Mouse (Mus musculus): Measurements from ENCODE around the gene Pitpnc1. TPM values are rescaled to one million over a fixed set of nuclear protein-coding genes. Genes with fewer than 3 reads are reported as not detected.
A peak's percentile ranks its signal among the peaks of the same experiment; 100 is the strongest.

Pitpnc1 gene
- polyA plus RNA-seq, 1 experiment from 2014 or later = 10.9 TPM

DNA sequence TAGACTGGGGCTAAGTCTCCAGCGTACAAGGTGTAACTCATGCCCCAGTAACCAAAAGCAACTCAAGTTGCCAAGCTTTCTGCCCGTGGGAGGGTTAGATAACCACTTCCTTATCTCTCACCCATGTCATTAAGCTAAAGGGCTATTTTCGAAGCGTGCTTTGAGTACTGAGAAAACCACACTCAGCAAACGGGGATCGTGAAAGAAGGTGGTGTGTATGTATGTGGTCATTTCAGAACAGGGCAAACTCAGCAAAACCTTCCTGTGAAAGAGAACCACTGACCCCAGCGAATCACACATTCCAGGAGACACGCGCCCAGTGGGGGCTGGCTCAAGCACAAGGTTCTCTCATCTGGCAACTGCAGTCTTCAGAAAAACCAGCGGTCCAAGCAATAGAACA lies 19.4 kb downstream of the Pitpnc1 start:
- no peak overlapping the region for H3K4me3 ChIP-seq (ENCODE audit: low read depth, low read length)
- peak overlapping the region; percentile 35 for H3K4me2 ChIP-seq
- H3K4me1 ChIP-seq (ENCODE audit: control insufficient read depth, insufficient read depth, low read length) = peaks cover 30% of the 10 kb centered on the region
- no peaks in the 10 kb centered on the region for H3K36me3 ChIP-seq (ENCODE audit: control insufficient read depth, insufficient read depth, low read length)
- H3K27me3 ChIP-seq (ENCODE audit: control insufficient read depth, insufficient read depth, low read length) = no peaks in the 10 kb centered on the region
- H3K27ac ChIP-seq (ENCODE audit: low read depth, low read length) = no peak overlapping the region
- WGBS (ENCODE audit: insufficient replicate concordance) = 29% methylated on average over 10 of the region's 10 CpGs
- no peak for ATAC-seq (replicated peaks; ENCODE audit: insufficient number of reproducible peaks, low FRiP score, low TSS enrichment)
- no peak overlapping the region for H3K9ac ChIP-seq (ENCODE audit: low read depth, low read length)
- H3K9me3 ChIP-seq (replicated peaks; ENCODE audit: control insufficient read depth, low read length) = no peaks in the 10 kb centered on the region

DNA sequence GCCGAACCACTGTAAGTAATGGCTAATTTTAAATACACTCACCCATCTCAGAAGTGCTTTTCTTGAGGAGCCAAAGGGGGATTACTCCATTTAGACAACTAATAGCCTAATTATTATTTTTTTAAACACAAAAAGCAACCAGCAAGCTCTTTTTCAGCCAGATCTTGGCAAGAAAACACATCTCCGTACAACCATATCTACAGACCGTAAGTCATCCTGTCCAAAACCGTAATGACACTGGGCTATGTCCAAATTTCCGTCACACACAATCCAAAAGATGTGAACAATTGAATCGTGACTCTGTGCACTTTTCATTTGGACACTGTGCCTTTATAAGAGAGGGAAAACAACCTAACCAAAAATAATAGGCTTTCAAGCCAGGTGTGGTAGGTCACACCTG lies 20.4 kb downstream of the Pitpnc1 start:
- Histone ChIP-seq H3K4me2 (no peak overlapping the region), H3K9me3 (replicated peaks; ENCODE audit: control insufficient read depth, low read length) (no peaks in the 10 kb centered on the region), H3K4me1 (ENCODE audit: control insufficient read depth, insufficient read depth, low read length) (peaks cover 27% of the 10 kb centered on the region), H3K4me3 (ENCODE audit: low read depth, low read length) (no peak overlapping the region), H3K36me3 (ENCODE audit: control insufficient read depth, insufficient read depth, low read length) (no peaks in the 10 kb centered on the region), H3K9ac (ENCODE audit: low read depth, low read length) (no peak overlapping the region), H3K27ac (ENCODE audit: low read depth, low read length) (no peak overlapping the region), H3K27me3 (ENCODE audit: control insufficient read depth, insufficient read depth, low read length) (no peaks in the 10 kb centered on the region)
- ATAC-seq (replicated peaks; ENCODE audit: insufficient number of reproducible peaks, low FRiP score, low TSS enrichment) = no peak
- WGBS (ENCODE audit: insufficient replicate concordance) = 84% methylated on average over 6 of the region's 6 CpGs

DNA sequence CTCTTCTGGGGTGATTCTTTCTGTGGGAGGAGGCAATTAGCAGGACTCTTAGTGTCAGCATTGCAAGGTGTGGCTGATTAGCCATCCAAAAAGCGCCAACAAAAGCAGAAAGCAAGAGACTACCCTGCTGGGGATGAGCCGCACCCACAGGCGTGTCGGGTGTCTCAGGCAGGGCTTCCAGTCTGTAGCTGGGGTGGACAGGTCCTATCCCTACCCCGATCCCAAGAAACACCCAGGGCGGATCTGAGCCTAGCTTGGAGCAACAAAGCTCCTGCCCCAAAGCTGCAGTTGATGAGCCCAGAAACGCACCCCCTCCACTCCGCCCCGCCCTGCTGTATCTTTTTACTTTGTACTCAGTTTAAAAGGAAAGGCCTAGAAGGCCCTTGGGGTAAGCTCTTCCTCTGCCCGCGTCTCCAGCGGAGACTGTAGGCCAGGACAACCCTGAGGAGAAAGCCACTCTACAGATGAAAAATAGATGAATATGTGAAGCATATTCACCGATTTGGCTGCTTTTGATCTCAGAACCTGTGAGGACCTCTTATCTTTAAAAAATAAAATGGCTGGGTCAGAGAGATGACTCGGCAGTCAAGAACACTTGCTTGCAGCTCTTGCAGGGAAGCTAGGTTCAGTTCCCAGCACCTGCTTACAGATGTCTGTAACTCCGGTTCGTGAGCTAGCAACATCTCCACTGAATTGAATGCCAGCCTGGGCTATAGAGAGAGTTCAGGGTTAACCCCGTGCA lies 21.2 kb downstream of the Pitpnc1 start:
- no peak overlapping the region for H3K4me3 ChIP-seq (ENCODE audit: low read depth, low read length)
- WGBS (ENCODE audit: insufficient replicate concordance) = 67% methylated on average over 17 of the region's 17 CpGs
- ATAC-seq (replicated peaks; ENCODE audit: insufficient number of reproducible peaks, low FRiP score, low TSS enrichment) = 0 out of 2 replicates have a peak, but pooled peaks have one; percentile 66
- H3K36me3 ChIP-seq (ENCODE audit: control insufficient read depth, insufficient read depth, low read length) = no peaks in the 10 kb centered on the region
- H3K4me2 ChIP-seq = peak overlapping the region; percentile 12; the same call in 1 of the 2 replicates
- H3K27me3 ChIP-seq (ENCODE audit: control insufficient read depth, insufficient read depth, low read length) = no peaks in the 10 kb centered on the region
- H3K9me3 ChIP-seq (replicated peaks; ENCODE audit: control insufficient read depth, low read length) = no peaks in the 10 kb centered on the region
- no peak overlapping the region for H3K9ac ChIP-seq (ENCODE audit: low read depth, low read length)
- no peak overlapping the region for H3K27ac ChIP-seq (ENCODE audit: low read depth, low read length)
- H3K4me1 ChIP-seq (ENCODE audit: control insufficient read depth, insufficient read depth, low read length) = peaks cover 26% of the 10 kb centered on the region

DNA sequence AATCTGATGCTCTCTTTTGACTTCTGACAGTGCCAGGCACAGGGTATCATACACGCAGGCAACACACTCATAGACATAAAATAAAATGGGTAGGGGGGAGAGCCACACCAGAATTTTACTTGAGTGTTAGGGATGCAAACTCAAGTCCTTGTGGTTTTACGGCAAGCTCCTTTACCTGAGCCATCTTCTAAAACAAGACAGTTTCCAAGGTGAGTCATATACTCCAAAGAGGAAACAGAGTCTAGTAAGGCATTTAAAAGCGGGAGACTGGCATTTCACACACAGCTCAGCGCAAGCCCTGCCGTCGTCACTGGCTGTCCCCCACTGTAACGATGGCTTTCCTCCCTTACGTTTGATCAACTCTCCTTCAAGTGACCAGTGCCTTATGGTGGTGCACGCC lies 22.6 kb downstream of the Pitpnc1 start:
- Histone ChIP-seq H3K27ac (ENCODE audit: low read depth, low read length) (no peak overlapping the region), H3K4me2 (no peak overlapping the region), H3K36me3 (ENCODE audit: control insufficient read depth, insufficient read depth, low read length) (no peaks in the 10 kb centered on the region), H3K9me3 (replicated peaks; ENCODE audit: control insufficient read depth, low read length) (no peaks in the 10 kb centered on the region), H3K4me1 (ENCODE audit: control insufficient read depth, insufficient read depth, low read length) (peaks cover 26% of the 10 kb centered on the region), H3K9ac (ENCODE audit: low read depth, low read length) (no peak overlapping the region), H3K4me3 (ENCODE audit: low read depth, low read length) (no peak overlapping the region), H3K27me3 (ENCODE audit: control insufficient read depth, insufficient read depth, low read length) (no peaks in the 10 kb centered on the region)
- no peak for ATAC-seq (replicated peaks; ENCODE audit: insufficient number of reproducible peaks, low FRiP score, low TSS enrichment)
- WGBS (ENCODE audit: insufficient replicate concordance) = 82% methylated on average over 9 of the region's 9 CpGs

DNA sequence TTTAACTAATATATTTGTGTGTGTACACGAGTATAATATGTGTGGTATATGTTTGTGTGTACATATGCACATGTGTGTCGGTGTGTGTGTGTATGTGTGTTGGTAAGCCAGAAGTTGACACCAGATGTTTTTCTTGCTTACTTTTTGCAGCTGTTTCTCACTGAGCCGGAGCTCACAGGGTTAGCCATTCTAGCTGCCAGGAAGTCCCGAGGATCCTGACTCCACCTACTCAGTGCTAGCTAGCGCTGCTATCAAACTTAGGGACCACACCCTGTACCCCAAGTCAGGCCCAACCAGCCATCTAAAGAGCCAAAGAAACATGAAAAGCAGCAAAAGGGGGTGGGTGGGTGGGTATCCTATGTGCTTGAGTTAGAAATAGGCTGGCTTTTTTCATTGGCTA lies 23.1 kb downstream of the Pitpnc1 start:
- WGBS (ENCODE audit: insufficient replicate concordance) = 55% methylated on average over 5 of the region's 5 CpGs
- H3K4me1 ChIP-seq (ENCODE audit: control insufficient read depth, insufficient read depth, low read length) = peaks cover 26% of the 10 kb centered on the region
- H3K27me3 ChIP-seq (ENCODE audit: control insufficient read depth, insufficient read depth, low read length) = no peaks in the 10 kb centered on the region
- no peaks in the 10 kb centered on the region for H3K36me3 ChIP-seq (ENCODE audit: control insufficient read depth, insufficient read depth, low read length)
- H3K27ac ChIP-seq (ENCODE audit: low read depth, low read length) = no peak overlapping the region
- H3K4me2 ChIP-seq = no peak overlapping the region
- no peaks in the 10 kb centered on the region for H3K9me3 ChIP-seq (replicated peaks; ENCODE audit: control insufficient read depth, low read length)
- ATAC-seq (replicated peaks; ENCODE audit: insufficient number of reproducible peaks, low FRiP score, low TSS enrichment) = no peak
- H3K4me3 ChIP-seq (ENCODE audit: low read depth, low read length) = no peak overlapping the region
- no peak overlapping the region for H3K9ac ChIP-seq (ENCODE audit: low read depth, low read length)

DNA sequence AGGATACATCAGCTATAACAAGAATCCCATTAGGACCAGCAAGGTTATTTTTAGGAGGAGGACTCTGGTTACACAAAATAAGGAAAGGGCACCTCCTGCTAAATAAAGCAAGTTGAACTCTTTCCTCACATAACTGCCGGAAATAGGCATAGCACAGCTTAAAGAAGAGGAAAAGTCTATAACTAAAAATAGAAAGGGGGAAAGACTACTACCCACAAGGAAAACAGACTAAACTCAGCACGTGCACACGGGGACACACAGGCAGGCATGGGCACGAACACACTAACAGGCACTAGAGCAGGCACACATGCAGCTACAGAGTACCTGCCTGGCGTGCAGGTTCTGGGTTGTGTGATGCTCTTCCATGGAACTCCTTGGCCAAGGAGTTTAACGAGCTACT lies 23.8 kb downstream of the Pitpnc1 start:
- Histone ChIP-seq H3K4me3 (ENCODE audit: low read depth, low read length) (no peak overlapping the region), H3K27me3 (ENCODE audit: control insufficient read depth, insufficient read depth, low read length) (no peaks in the 10 kb centered on the region), H3K4me1 (ENCODE audit: control insufficient read depth, insufficient read depth, low read length) (peaks cover 26% of the 10 kb centered on the region), H3K27ac (ENCODE audit: low read depth, low read length) (peak overlapping the region; percentile 29; the same call in 1 of the 2 replicates), H3K9me3 (replicated peaks; ENCODE audit: control insufficient read depth, low read length) (no peaks in the 10 kb centered on the region), H3K9ac (ENCODE audit: low read depth, low read length) (no peak overlapping the region), H3K36me3 (ENCODE audit: control insufficient read depth, insufficient read depth, low read length) (no peaks in the 10 kb centered on the region), H3K4me2 (no peak overlapping the region)
- ATAC-seq (replicated peaks; ENCODE audit: insufficient number of reproducible peaks, low FRiP score, low TSS enrichment) = no peak
- 60% methylated on average over 6 of the region's 6 CpGs for WGBS (ENCODE audit: insufficient replicate concordance)

DNA sequence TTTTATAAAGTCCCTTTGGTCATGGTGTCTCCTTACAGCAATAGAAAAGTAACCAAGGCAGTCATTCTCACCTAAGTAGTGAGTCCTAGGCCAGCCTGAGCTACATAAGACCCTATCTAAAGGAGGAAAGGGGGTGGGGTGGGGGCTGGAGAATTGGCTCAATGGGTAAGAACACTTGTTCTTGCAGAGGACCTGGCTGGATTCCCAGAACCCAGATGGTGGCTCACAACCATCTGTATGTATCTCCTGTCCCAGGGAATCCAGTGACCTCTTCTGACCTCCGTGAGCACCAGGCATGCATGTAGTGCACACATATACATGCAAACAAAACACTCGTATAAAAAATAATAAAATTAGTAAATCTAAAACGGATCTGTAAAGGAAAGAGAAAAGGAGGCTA lies 24.8 kb downstream of the Pitpnc1 start:
- no peaks in the 10 kb centered on the region for H3K27me3 ChIP-seq (ENCODE audit: control insufficient read depth, insufficient read depth, low read length)
- H3K4me1 ChIP-seq (ENCODE audit: control insufficient read depth, insufficient read depth, low read length) = peaks cover 19% of the 10 kb centered on the region
- H3K4me3 ChIP-seq (ENCODE audit: low read depth, low read length) = no peak overlapping the region
- H3K9me3 ChIP-seq (replicated peaks; ENCODE audit: control insufficient read depth, low read length) = no peaks in the 10 kb centered on the region
- no peak overlapping the region for H3K9ac ChIP-seq (ENCODE audit: low read depth, low read length)
- H3K36me3 ChIP-seq (ENCODE audit: control insufficient read depth, insufficient read depth, low read length) = no peaks in the 10 kb centered on the region
- WGBS (ENCODE audit: insufficient replicate concordance) = 88% methylated on average over 3 of the region's 3 CpGs
- no peak overlapping the region for H3K4me2 ChIP-seq
- no peak for ATAC-seq (replicated peaks; ENCODE audit: insufficient number of reproducible peaks, low FRiP score, low TSS enrichment)
- H3K27ac ChIP-seq (ENCODE audit: low read depth, low read length) = no peak overlapping the region

DNA sequence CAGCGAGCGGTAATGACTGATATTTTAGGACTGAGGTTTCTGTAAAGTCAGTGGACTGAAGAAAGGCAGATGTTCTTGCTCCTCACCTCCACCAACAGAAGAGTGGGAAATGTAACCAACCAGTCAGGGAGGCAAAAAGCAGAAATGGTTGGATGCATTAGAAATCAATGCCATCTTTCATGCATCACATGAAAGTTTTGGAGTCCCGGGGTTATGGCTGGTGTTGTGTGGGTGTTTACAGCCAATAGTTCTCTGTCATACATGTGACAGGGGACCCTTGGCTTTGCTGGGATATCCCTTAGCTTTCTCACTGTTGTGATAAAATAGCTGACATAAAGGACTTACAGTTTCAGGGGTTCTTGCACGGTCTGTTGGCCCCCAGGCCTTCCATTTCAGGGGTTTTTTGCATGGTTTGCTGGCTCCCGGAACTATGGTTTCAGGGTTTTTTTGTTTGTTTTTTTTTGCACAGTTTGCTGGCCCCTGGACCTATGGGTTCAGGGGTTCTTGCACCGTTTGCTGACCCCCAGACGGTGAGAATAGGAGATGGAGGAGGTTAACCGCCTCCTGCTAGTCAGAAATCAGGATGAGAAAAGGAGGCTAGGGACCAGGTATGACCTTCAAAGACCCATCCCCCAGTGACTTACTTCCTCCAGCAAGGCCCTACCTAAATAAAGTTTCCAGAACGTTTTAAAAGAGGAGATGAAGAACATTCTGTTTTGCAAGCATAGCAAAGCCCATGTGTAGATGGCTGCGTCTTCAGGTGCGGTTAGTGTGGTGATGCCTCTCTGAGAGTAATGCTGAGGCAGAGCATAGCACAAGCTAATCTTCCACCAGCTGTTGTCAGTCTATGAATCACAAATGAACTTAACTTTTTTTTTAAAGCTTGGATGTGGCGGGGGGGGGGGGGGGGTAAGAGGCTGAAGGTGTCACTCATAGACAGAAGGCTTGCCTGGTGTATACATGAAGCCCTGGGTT lies 27.1 kb downstream of the Pitpnc1 start:
- Histone ChIP-seq H3K27ac (ENCODE audit: low read depth, low read length) (no peak overlapping the region), H3K4me1 (ENCODE audit: control insufficient read depth, insufficient read depth, low read length) (peaks cover 10% of the 10 kb centered on the region), H3K4me2 (no peak overlapping the region), H3K9me3 (replicated peaks; ENCODE audit: control insufficient read depth, low read length) (no peaks in the 10 kb centered on the region), H3K27me3 (ENCODE audit: control insufficient read depth, insufficient read depth, low read length) (no peaks in the 10 kb centered on the region), H3K4me3 (ENCODE audit: low read depth, low read length) (no peak overlapping the region), H3K36me3 (ENCODE audit: control insufficient read depth, insufficient read depth, low read length) (no peaks in the 10 kb centered on the region), H3K9ac (ENCODE audit: low read depth, low read length) (no peak overlapping the region)
- no peak for ATAC-seq (replicated peaks; ENCODE audit: insufficient number of reproducible peaks, low FRiP score, low TSS enrichment)
- WGBS (ENCODE audit: insufficient replicate concordance) = 80% methylated on average over 12 of the region's 12 CpGs

Data from heart, embryonic 11.5 days (tissue).